Comparison of ENCODE assay signal across 19 mouse cellular contexts in genomic region chr9:44306532-44306931, GRCm38 (mm10). TPM values are rescaled to one million over a fixed set of nuclear protein-coding genes. Genes with fewer than 3 reads are reported as not detected.
DNase-seq lines count a peak whose midpoint lies in the region; TF ChIP-seq lines count a peak whose summit lies in the region.
"Had no signal": no experiment of that assay in that cellular context is flagged by ENCODE, and none has a peak within 500 bp of the region (broad histone marks: within the 10 kb centered on the region; RNA-seq: fewer than 3 reads in every experiment).

No protein-coding gene starts in this region.

- intact Hi-C loops in gastrocnemius, adult 2 months (cut with DNase I): no loop called here
- intact Hi-C loops in gastrocnemius, postnatal 36 days (cut with DNase I): loop anchor here (5.0 kb wide), 1 partner anchor 36 kb away; the partner anchor contains the start of gene Hmbs

- no peaks in the 10 kb centered on the region for H3K27me3 ChIP-seq in thymus, adult 2 months (ENCODE audit: control insufficient read depth, insufficient read depth, low read length)
- H3K27me3 ChIP-seq: forebrain, embryonic 15.5 days; limb, embryonic 15.5 days; lung, embryonic 15.5 days; neural tube, embryonic 13.5 days had no signal

- no peak for DNase-seq in gastrocnemius, adult 2 months
- no peak for DNase-seq in gastrocnemius, postnatal 4 days (ENCODE audit: low spot score in 2 of 2)
- DNase-seq in layer of hippocampus, adult 2 months (ENCODE audit: low spot score in 2 of 2): no peak
- no peak for DNase-seq in layer of hippocampus, postnatal 10 days (ENCODE audit: low spot score in 2 of 2)
- DNase-seq in thymus, adult 2 months: no peak
- DNase-seq in thymus, adult 18-20 months: no peak
- no peak for DNase-seq in gastrocnemius, postnatal 36 days
- DNase-seq: adrenal gland, postnatal 25 days; cerebellum, adult 2 months; cerebellum, postnatal 36 days; heart, postnatal 36 days; kidney, adult 18-20 months; kidney, postnatal 4 days had no signal

- peak overlapping the region; percentile 84; the same call in 1 of the 2 replicates for H3K27ac ChIP-seq in gastrocnemius, adult 2 months
- peak overlapping the region; percentile 82; the same call in 1 of the 2 replicates for H3K27ac ChIP-seq in layer of hippocampus, adult 2 months
- H3K27ac ChIP-seq in thymus, adult 2 months (ENCODE audit: control insufficient read depth, insufficient read depth, low read length): peak overlapping the region; percentile 93
- H3K27ac ChIP-seq: kidney, postnatal 0 days had no signal

- peaks cover 16% of the 10 kb centered on the region for H3K36me3 ChIP-seq in thymus, adult 2 months (ENCODE audit: control insufficient read depth, insufficient read depth, low read length)

- no peak for TF ChIP-seq CTCF in gastrocnemius, adult 2 months (IDR thresholded peaks at IDR 0.05)
- no peak for TF ChIP-seq CTCF in layer of hippocampus, adult 2 months (conservative IDR thresholded peaks at IDR 0.05)
- TF ChIP-seq CTCF in thymus, adult 2 months (IDR thresholded peaks at IDR 0.05; ENCODE audit: borderline replicate concordance, control insufficient read depth, extremely low read depth, insufficient read depth, low read length, poor library complexity): no peak

- H3K4me3 ChIP-seq in gastrocnemius, adult 2 months: no peak overlapping the region
- no peak overlapping the region for H3K4me3 ChIP-seq in layer of hippocampus, adult 2 months
- H3K4me3 ChIP-seq in thymus, adult 2 months (ENCODE audit: control insufficient read depth, insufficient read depth, low read length): no peak overlapping the region

- 91% methylated on average over 6 of the region's 6 CpGs for WGBS in thymus, adult 2 months

- H3K4me1 ChIP-seq in thymus, adult 2 months (replicated peaks; ENCODE audit: control insufficient read depth, insufficient read depth, low read length): peaks cover 17% of the 10 kb centered on the region

- TF ChIP-seq POLR2A in thymus, adult 2 months (IDR thresholded peaks at IDR 0.05; ENCODE audit: control insufficient read depth, extremely low read depth, insufficient read depth, low read length, poor library complexity): no peak

RNA-seq across cellular contexts. Expression of gene Hinfp, which starts 1.1 kb away (rescaled TPM):
- total RNA-seq in gastrocnemius, adult 2 months (2021): 1 to 10 TPM; 6.3 to 6.8 TPM
- total RNA-seq in gastrocnemius, postnatal 4 days (2021): 10 to 100 TPM; 11.2 to 13.7 TPM
- 10 to 100 TPM; 26.0 to 36.9 TPM for total RNA-seq in layer of hippocampus, adult 2 months (2021)
- 10 to 100 TPM; 25.9 to 26.5 TPM for total RNA-seq in layer of hippocampus, postnatal 10 days (2021)
- 71.1 and 71.9 TPM in 2 replicates for polyA plus RNA-seq in thymus, adult 2 months (2012; rRNA removed)
- total RNA-seq in gastrocnemius, postnatal 36 days (2021): 1 to 10 TPM; 4.9 to 6.0 TPM

RNA-seq across cellular contexts. Expression of gene C2cd2l, which starts 13.6 kb away (rescaled TPM):
- 10 to 100 TPM; 14.9 to 17.8 TPM for total RNA-seq in gastrocnemius, adult 2 months (2021)
- total RNA-seq in gastrocnemius, postnatal 4 days (2021): 10 to 100 TPM; 10.5 to 12.8 TPM
- total RNA-seq in layer of hippocampus, adult 2 months (2021): 100 to 1,000 TPM; 186 to 206 TPM
- 100 to 1,000 TPM; 108 to 115 TPM for total RNA-seq in layer of hippocampus, postnatal 10 days (2021)
- polyA plus RNA-seq in thymus, adult 2 months (2012; rRNA removed): 94.1 and 110 TPM in 2 replicates
- 10 to 100 TPM; 12.8 to 14.2 TPM for total RNA-seq in gastrocnemius, postnatal 36 days (2021)

RNA-seq across cellular contexts. Expression of gene Abcg4, which starts 18.1 kb away (rescaled TPM):
- under 1 TPM; 0.28 to 0.97 TPM for total RNA-seq in gastrocnemius, adult 2 months (2021)
- total RNA-seq in gastrocnemius, postnatal 4 days (2021): 1 to 10 TPM; 1.5 TPM
- 10 to 100 TPM; 67.9 to 71.4 TPM for total RNA-seq in layer of hippocampus, adult 2 months (2021)
- 10 to 100 TPM; 73.5 to 76.2 TPM for total RNA-seq in layer of hippocampus, postnatal 10 days (2021)
- 1.2 and 2.7 TPM in 2 replicates for polyA plus RNA-seq in thymus, adult 2 months (2012; rRNA removed)
- total RNA-seq in gastrocnemius, postnatal 36 days (2021): under 1 TPM; 0.48 to 0.74 TPM
- polyA plus RNA-seq: CD4-positive, CD25-positive, alpha-beta regulatory T cell, adult 4 months had no signal

RNA-seq across cellular contexts. Expression of gene Dpagt1, which starts 19.3 kb away (rescaled TPM):
- 10 to 100 TPM; 12.3 to 14.1 TPM for total RNA-seq in gastrocnemius, adult 2 months (2021)
- 10 to 100 TPM; 18.4 to 18.8 TPM for total RNA-seq in gastrocnemius, postnatal 4 days (2021)
- total RNA-seq in layer of hippocampus, adult 2 months (2021): 10 to 100 TPM; 14.5 to 15.3 TPM
- total RNA-seq in layer of hippocampus, postnatal 10 days (2021): 10 to 100 TPM; 16.5 to 18.5 TPM
- 47.9 and 49.5 TPM in 2 replicates for polyA plus RNA-seq in thymus, adult 2 months (2012; rRNA removed)
- 10 to 100 TPM; 11.9 to 12.7 TPM for total RNA-seq in gastrocnemius, postnatal 36 days (2021)

RNA-seq across cellular contexts. Expression of gene H2afx, which starts 28.0 kb away (rescaled TPM):
- total RNA-seq in gastrocnemius, adult 2 months (2021): 1 to 10 TPM; 8.4 to 8.7 TPM
- 10 to 100 TPM; 80.5 to 93.0 TPM for total RNA-seq in gastrocnemius, postnatal 4 days (2021)
- total RNA-seq in layer of hippocampus, adult 2 months (2021): 10 to 100 TPM; 42.5 to 44.2 TPM
- total RNA-seq in layer of hippocampus, postnatal 10 days (2021): 10 to 100 TPM; 69.9 to 74.3 TPM
- polyA plus RNA-seq in thymus, adult 2 months (2012; rRNA removed): 891 and 1,033 TPM in 2 replicates
- total RNA-seq in gastrocnemius, postnatal 36 days (2021): 10 to 100 TPM in 1 of 2 experiments, 1 to 10 TPM in 1; 10.0 to 12.9 TPM

Comparison
In these comparisons a context has a peak if more than half of its experiments do, and no peak if none do; other contexts are left out.
1. RNA of gene C2cd2l, which starts 13.6 kb away (total RNA-seq): 186 to 206 TPM in layer of hippocampus, adult 2 months and 108 to 115 TPM in layer of hippocampus, postnatal 10 days; 14.9 to 17.8 TPM in gastrocnemius, adult 2 months, 12.8 to 14.2 TPM in gastrocnemius, postnatal 36 days and 10.5 to 12.8 TPM in gastrocnemius, postnatal 4 days; every median in the first group is over 4 times any median in the second.
2. RNA of gene Abcg4, which starts 18.1 kb away (total RNA-seq): 73.5 to 76.2 TPM in layer of hippocampus, postnatal 10 days and 67.9 to 71.4 TPM in layer of hippocampus, adult 2 months; 1.5 TPM in gastrocnemius, postnatal 4 days, 0.28 to 0.97 TPM in gastrocnemius, adult 2 months and 0.48 to 0.74 TPM in gastrocnemius, postnatal 36 days; every median in the first group is over 10 times any median in the second.
3. Peak in every context shown above with its lines, with median percentiles within 50 percentile points of each other: H3K27ac ChIP-seq.